Mouse (Mus musculus) regulatory T cell (primary cell): ENCODE measurements around the gene Srgap1.

ENCODE experiments used
- in situ Hi-C: fragments of 300-600 bp; cut with MboI, MseI; formaldehyde crosslinking; loops from one replicate; pipeline ENCODE4 v1.15.1; 2025; ENCODE audit warnings: high pct_unique_total_duplicates

Srgap1 gene

DNA sequence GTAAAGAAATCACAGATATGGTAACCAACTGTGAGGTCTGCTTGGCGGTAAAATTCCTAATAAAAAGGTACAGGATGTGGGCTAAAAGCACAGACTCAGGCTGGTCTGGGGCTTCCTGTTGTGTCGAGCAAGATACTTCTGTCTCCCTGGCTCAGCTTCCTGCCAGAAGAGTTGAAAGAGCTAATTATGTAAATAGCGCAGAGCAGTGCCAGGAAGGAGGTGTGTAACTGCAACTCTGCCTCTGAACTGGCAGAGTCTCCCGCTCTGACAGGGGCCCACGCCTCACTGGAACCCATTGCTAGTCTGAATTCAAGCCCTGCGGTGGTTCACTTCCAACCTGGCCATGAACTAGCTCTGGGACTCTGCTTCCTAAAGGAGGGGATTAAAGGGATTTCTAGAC, 160.3 kb downstream of the Srgap1 start:
- in situ Hi-C loops = no loop called here

DNA sequence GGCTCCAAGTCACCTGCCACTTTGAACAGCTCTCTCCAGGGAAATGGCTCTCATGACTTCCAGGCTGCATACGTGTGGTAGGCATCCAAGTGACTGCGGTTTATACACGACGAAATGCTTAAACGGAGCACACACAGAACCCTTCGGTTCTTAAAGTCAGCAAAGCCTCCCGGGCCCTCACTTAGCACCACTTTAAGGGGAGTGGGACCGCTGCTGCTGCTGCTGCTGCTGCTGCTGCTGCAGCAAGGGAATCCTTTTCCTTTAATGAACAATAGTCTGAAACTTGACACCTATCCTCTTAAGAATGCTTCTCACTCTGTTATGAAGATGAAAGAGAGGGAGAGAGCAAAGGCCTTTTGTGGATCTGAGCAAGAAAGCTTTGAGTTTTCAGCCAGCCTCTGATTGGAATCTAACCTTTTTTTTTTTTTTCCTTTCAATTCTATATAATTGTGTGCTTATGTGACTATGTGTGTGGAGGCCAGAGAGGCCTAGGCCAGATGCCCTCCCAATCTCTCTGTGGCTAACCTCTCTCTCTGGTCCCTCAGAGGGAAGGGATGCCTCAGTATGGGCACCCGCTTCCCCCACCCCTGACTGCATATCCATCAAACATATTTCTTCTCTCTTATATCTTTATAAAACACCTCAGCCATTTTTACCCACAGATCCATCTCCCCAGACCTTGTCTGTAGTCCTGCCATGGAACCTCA, 161.4 kb downstream of the Srgap1 start:
- in situ Hi-C loops = no loop called here

- in situ Hi-C loops = no loop called here
Measured at GRCm38 (mm10) chr10:121882461-121882860, 164.7 kb downstream of the Srgap1 start.

DNA sequence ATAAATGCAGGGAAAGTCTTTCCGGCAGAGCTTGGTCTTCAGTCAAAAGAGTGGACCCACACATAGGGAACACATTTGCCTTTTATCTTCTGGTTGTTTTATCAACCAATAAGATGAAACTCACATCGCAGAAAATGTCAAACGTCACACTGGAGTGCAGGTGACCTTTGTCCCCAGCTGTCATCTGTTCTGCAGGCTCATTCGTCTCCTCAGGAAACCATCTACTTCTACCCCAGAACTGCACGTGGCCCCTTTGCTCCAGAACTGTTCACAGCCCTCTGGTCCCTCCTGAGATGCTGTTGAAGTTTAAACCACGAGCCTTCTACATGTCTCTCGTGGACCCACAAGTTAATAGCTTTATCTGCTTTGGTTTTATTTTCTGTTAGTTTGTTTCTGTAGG, 168.3 kb downstream of the Srgap1 start:
- in situ Hi-C loops = no loop called here

- in situ Hi-C loops = no loop called here
Measured at GRCm38 (mm10) chr10:121877906-121878305, 169.2 kb downstream of the Srgap1 start.

DNA sequence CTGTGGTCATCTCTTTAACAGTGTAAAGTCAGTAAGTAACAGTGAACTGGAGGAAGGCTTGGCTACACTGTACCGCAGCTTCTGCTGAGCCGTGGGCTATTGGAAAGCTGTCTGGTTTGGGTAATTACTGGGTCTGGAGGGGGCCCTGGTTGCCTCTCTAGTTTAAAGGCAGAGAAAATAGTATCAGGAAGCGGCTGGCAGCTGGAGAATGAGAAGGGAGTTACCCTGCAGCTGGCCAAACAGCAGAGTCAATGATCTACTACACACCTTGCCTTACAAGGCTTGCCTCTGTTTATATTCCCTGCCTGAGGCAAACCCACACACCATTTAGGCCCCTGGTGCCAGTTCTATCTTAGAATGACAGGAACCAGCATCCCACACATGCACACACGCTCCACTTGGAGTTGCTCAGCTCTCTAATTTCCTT, 174.0 kb downstream of the Srgap1 start:
- in situ Hi-C loops = no loop called here

GRCm38 (mm10) chr10:121869941-121870340, 177.2 kb downstream of the Srgap1 start:
- in situ Hi-C loops = no loop called here

- in situ Hi-C loops = no loop called here
Measured at GRCm38 (mm10) chr10:121868255-121868654, 178.9 kb downstream of the Srgap1 start.

DNA sequence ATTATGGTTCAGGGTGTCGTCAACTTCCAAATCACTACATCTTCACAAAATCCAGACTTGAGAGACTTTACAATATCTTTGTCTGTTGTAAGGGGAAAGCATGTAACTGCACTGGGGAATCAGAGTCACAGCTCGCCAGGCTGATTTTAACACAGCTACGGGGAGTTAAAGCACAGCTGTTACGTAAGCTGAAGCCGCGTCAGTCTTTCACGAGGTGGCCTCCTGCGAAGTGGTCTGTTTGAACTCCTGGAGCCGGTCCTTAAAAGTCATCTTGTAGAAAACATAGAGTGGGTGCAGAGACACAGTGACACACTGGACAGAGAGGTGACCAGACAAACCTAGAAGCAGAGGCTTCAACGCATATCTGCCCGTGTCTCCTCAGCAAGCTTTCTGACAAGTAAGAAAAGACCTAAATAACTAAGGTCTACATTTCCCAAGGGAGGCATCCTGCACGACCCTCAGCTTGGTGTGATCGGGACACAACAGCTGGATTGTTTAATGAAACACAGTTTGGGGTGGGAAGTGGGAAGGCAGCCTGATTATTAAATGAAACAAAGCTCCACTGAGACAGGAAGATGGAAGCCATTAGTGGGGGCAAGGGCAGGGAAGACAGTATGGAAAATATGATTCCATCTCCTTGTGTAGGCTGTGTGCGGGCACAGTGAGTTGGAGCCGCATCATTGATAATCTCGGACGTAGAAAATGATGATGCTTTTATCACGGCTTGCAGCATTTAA, 181.4 kb downstream of the Srgap1 start:
- in situ Hi-C loops = no loop called here

DNA sequence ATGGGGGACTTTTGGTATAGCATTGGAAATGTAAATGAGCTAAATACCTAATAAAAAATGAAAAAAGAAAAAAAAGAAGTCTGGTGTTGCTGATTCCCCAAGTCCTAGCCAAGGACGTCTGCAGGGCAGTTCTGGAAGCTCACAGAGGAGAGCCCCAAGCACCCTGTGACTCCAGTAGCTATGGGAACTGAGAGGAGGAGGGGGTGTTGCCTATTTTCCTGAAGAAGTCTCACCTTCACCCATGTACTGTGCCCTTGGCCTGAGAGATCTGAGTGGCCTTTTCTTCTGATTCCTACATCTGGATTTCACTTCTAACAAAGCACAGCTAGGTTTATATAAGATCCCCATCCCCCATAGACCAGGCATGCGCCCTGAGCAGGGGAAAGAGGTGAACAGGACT, 186.2 kb downstream of the Srgap1 start:
- in situ Hi-C loops = no loop called here

GRCm38 (mm10) chr10:121859803-121860571, 187.1 kb downstream of the Srgap1 start:
- in situ Hi-C loops = no loop called here

DNA sequence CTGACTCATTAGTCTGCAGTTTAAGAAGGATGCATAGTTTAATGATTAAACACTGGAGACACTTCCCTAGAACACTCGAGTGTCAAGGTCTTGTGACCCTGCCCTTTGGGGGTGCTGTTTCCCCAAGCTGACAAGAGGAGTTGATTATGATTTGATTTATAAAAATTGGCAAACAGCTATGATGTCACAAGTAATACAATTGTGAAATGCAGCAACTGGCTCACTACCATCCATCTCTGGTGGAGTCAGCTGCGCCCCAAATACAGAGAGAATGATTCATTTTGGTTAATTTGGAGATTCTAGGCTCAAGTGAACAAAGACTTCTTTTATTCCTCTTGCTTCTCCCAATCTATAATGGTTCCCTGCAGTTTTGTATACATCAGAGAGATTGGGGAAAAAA, 188.2 kb downstream of the Srgap1 start:
- in situ Hi-C loops = no loop called here

DNA sequence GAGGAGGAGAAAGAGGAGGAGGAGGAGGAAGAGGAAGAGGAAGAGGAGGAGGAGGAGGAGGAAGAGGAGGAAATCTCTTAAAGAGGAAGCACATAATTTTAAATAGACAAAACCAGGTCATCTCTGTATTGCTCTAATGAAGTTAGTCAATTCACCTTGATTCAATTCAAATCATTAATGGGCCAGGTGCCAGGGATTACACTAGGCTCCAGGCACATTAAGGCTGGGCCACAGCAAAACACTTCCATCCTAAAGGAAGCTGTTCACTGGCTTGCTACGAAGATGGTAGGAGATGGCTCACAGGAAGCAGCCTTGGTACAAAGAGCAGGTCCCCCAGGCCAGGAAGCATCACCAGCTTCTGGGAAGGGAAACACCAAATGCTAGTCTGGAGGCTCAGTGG, 189.0 kb downstream of the Srgap1 start:
- in situ Hi-C loops = no loop called here

DNA sequence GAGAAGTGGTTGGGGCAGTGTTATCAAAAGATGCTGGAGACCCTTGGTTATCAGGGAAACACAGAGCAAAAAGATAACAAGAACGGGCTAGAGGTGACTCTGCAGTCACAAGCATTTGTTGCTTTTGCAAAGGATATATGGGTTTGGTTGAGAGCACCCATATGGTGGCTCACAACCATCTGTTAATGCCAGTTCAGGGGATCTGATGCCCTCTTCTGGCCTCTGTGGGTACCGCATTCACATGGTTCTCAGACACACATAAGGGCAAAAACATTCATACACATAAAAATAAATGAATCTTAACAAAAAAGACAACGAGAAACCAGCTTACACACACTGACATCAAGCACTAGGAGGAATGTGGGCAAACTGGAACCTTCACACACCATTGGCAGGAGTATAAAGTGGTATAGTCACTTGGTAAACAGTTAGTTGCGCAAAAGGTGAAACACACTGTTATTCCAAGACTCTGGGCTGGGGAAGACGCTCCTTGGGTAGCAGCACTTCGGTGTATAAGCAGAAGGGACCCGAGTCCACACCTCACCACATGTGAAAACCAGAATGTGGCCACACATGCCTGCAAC, 191.2 kb downstream of the Srgap1 start:
- in situ Hi-C loops = no loop called here

DNA sequence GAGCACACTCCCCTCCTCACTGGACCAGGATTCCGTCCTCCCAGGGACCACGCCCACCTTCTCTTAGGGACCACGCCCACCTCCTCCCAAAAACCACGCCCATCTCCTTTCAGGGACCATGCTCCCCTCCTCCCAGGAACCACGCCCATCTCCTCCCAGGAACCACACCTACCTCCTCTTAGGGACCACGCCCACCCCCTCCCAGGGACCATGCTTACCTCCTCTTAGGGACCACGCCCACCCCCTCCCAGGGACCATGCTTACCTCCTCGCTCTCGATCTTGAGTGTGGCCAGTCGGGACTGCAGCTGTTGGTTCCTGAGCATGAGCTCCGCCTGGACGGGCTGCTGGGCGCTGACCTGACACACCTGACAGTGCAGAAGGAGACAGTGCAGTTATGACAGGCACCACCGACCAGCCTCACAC, 193.7 kb downstream of the Srgap1 start:
- in situ Hi-C loops = no loop called here

- in situ Hi-C loops = no loop called here
Measured at GRCm38 (mm10) chr10:121849496-121849895, 197.6 kb downstream of the Srgap1 start.

DNA sequence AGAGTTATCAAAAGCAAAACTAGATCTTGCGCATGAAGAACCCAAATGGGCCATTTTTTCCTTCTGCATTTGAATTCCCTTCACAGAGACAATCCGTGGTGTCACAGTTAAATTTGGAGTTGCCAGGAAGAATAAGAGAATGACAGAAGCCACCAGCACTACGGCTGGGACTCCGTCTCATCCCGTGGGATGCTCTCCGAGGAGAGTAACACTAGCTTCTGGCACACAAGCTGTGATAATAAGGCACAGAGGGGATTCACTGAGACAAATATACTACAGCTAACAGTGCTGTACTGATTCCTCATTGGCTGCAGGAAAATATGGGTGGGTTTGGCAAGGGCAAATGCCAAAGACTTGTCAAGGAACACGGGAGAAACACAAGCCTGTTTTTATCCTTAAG, 201.4 kb downstream of the Srgap1 start:
- in situ Hi-C loops = no loop called here

GRCm38 (mm10) chr10:121837166-121837898, 209.8 kb downstream of the Srgap1 start:
- in situ Hi-C loops = no loop called here

DNA sequence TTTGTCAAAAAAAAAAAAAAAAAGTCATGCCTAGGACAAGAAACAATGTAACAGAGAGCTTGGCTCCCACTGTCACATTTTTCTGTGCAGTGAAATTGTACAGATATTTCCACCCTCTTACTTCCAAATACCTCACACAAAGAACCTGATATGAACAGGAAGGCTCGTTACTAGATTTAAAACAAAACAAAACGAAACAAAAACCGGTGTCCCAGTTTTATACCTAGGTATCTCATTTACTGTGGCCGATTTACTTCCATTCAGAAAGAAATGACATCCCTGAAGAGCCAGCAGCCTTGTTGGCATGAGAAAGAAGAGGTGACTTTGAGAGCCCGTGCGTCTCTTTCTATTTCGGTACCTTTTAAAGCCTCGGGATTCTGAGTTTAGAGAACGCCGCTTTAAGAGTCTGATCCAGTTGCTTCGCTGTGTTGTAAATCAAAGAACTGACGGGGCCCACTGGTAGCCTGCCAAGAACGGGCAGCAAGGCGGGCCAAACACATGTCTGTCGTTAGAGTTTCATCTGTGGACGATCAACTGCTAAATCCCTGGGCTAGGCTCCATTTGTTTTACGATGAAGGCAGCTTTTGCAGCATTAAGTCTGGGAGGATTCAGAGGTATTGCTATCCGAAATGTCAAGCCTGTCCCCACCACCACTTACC, 210.5 kb downstream of the Srgap1 start:
- in situ Hi-C loops = no loop called here

GRCm38 (mm10) chr10:121833443-121833842, 213.7 kb downstream of the Srgap1 start:
- in situ Hi-C loops = no loop called here
